Mouse (Mus musculus): ENCODE measurements around the gene Cdc42bpg.
A peak's percentile ranks its signal among the peaks of the same experiment; 100 is the strongest.
"Not testable (repeated sequence)": the region's sequence is repeated elsewhere in the genome, so short reads cannot be mapped to it uniquely, and the experiment has no call there.

Gene Cdc42bpg

DNA sequence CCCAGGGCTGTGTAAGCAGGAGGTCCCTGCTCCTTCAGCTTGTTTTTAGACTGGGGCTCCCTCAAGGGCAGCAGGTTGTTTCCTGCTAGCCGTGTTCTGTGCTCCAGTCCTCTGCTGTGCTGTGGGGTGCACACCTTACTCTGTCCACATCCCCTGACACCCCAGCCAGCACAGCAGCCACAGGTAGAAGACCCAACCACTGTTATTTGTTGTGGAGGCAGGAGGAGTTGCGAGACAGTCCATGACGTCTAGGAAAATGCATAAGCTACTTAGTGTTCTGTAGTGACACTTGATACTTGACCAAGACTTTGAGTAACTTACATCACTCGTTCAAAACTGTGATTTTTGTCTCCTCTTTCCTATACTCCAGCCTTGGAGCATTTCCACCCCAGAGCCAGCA lies 7.3 kb upstream of the Cdc42bpg start:
- DNase-seq (ENCODE audit: low read depth), result peak; percentile 71

DNA sequence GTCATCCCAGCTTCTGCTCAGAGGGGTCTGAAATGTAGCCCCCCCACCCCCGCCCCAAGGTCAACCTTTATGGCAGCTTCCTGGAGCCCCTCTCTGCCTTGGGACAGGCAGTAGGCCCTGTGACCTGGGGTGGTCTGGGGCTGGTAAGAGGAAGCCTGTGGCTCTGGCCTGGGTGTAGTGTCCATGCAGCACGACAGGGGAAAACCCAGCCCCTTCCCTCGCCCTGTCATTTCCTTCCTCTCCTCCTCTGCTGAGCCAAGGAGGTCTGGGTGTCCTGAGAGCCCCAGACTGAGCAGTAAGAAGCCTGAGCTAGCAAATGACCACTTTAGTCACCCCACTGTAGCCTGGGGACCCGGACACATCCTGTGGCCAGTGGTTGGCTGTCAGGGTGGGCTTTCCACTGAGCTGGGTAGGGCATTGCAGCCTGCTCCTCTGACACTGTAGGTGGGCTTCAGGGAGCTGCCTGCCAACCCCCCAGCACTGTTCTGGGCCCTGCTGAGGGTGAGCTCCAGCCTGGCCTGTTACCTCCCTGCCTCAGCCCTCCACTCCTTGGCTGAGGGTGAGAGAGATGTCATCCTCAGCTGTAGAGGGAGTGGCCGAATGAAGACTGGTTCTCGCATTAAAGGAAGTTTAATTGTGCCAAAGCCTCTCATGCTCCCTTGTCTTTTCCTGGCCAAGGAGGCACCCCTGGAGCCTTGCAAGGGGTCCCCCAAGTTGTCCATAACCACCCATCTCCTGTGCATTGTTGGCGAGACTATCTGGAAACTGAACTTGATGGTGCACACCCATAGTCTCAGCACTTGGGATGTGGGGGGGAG lies 6.6 kb upstream of the Cdc42bpg start:
- peak; percentile 67 for DNase-seq (ENCODE audit: low read depth)

DNA sequence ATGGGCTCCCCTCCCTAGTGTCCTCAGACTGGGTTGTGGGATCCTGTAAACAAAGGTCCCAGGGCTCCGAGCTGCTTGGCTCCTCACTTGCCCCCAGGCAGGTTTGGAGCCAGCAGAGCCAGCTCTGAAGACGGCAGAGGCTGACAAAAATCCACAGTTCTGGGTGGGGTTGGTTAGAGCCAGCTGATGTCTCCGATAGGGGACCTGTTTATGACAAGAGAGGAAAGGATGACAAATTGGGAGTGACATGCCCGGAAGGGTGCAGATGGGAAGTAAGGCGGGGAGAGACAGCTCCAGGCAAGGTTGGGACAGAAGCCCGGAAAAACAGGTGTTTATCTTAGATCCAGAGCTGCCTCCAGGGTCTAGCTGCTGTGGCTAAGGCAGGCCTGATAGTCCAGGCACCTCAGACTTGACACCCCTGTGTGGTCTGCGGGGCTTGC lies 5.8 kb upstream of the Cdc42bpg start:
- DNase-seq (ENCODE audit: low read depth), result no peak

DNA sequence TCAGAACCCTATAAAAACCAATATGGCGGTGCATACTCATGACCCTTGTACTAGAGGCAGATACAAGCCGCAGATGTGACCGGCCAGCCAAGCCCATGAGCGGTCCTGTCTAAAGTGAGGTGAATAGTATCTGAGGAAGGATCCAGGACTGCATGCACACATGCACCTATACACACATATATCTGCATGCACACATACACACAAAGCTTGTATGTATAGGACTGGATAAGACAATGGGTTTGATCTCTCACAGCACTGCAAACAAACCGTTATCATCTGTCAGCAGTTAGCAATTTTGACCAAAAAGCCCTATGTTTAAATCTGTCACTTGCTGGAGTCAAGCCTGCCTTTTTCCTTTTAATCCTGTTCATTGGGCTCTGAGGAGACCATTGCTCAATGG lies 4.1 kb upstream of the Cdc42bpg start:
- DNase-seq (ENCODE audit: low read depth), result no peak

DNA sequence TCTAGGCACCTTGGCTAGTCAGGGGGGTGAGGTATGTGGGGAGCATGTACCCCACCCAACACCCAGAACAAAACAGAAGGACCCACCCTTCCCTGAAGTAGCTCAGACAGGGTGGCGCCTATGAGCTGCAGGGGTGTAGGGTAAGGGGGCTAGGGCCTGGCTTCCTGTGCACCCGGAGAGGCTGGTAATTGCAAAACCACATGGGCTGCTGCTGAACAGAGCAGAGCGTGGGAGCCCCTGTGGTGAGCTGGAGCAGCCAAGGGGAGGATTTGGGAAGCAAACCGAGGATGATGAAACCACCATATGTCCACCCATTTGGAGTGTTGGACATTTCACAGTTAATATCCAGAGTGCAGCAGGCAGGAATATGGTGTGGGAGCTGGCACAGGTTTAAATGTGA lies 3.7 kb upstream of the Cdc42bpg start:
- no peak for DNase-seq (ENCODE audit: low read depth)

DNA sequence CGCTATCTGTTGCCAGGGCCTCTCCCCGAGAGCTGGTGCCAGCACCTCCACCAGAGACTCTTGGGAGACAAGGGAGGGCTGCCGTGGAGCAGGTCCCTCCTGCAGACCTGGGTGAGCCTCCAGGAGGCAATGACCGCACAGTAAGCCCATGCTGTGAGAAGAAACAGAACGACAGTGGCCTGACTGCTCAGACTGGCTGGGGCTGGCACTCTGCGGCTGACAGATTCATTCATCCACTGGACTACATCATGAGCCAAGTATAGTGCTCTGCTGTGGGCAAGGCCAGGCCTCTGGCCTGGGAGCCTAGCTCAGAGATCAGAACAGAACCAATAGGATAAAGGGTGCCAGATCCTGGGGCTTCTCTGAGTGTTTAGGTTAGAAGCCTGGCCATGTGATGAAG lies 2.4 kb upstream of the Cdc42bpg start:
- no peak for DNase-seq (ENCODE audit: low read depth)

DNA sequence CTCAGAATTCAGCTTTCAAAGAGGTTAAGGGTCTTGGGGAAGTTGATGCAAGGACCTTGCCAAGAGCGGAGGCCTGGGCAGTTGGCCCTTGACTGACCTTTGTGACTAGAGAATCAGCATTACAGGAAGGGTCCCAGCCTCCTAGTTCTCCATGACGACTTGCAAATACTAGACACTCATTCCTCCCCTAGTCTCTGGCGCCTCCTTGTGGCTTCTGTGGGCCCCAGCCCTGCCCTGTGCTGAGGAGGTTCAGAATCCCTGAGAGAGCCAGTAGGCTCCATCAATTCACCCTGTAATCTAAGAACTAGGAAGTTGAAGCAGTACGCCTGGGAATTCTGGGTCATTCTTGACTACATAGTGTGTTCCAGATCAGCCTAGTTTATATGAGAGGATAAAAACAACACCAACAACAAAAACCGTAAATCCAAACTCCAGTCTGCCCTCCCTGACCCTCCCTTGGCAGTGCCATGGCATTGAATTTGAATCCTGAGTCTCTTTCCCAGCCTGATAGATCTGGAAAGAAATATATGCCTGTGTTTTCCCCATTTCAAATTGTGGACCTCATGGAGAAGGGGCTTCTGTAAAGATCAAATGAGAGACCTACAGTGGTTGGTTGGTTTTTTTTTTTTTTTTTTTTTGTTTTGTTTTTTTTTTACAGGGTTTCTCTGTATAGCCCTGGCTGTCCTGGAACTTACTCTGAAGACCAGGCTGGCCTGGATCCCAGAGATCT lies 1.3 kb upstream of the Cdc42bpg start:
- peak; percentile 96 for DNase-seq (ENCODE audit: low read depth)

DNA sequence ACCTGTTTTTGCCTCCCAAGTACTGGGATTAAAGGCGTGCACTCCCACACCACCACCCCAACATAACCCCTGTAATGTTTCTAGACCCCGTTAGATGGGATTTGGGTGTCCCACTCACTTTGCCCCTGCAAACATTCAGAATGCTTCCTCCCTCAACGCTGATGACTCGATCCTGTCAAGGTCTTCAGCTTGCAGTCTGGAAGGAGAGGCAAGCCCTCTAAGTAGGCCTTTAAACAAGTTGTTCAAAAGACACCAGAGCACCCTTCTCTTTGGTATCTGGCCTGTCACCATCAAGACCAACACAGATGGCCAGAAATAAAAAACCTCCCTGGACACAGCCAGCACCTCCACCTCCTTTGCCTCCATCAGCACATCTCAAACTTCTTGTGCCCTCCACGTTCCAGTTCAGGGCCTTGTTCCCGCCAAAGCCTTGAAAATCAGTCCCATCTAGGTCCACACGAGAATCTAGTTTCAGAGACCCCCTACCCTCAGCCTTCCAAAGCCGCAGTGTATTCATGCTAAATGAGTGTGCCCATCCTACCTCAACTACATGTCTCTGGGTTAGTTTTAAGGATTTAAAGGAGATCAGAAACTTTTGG lies 640 bp upstream of the Cdc42bpg start:
- DNase-seq (ENCODE audit: low read depth), result no peak

DNA sequence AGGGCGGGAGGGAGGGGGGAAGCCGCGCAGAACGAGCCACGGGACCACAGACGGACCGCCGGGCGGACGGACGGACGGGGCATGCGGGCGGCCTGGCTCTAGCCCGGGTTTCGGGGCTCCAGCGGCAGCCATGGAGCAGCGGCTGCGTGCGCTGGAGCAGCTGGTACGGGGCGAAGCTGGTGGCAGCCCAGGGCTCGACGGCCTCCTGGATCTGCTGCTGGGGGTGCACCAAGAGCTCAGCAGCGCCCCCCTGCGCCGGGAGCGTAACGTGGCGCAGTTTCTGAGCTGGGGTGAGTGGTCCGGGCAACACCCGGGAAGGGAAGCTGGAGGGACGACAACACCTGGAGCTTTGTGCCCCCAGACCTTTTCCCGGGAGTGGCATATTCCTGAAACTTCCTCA lies 330 bp downstream of the Cdc42bpg start:
- DNase-seq (ENCODE audit: low read depth), result peak; percentile 87

DNA sequence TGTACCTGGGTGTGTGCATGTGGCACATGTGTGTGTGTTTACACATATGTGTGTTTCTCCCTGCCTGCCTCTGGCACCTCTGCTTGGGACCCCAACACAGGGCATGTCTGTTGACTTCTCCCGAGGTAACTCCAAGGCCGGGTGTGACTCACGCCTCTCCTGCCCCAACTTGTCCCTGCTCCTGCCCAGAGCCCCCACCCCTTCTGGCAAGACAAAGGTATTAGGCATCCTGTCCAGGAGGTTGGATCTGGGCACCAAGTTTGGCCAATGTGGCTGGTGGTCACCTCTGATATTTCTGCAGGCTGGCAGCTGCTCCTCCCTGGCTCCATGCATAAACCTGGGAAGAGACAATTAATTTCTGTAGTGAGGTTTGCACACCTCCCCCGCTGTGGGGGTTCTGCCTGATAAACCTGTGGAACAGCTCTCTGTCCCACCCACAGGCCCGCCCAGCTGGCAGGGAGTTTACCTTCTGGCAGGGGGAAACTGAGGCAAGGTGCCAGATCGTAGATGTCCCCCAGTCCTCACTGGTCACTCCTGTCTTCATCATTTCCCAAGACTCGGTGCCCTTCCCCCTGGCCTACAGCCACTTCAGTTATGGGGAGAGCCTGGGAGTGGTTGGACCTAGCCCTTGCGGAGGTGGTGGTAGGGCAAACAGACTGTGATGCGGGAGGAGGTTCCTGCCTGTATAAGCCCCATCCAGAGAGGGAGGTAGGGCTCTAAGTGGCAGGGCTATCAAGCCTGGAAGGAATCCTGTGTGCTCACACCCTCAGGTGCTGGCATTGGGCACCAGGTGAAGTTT lies 1.7 kb downstream of the Cdc42bpg start:
- DNase-seq (ENCODE audit: low read depth), result no peak

DNA sequence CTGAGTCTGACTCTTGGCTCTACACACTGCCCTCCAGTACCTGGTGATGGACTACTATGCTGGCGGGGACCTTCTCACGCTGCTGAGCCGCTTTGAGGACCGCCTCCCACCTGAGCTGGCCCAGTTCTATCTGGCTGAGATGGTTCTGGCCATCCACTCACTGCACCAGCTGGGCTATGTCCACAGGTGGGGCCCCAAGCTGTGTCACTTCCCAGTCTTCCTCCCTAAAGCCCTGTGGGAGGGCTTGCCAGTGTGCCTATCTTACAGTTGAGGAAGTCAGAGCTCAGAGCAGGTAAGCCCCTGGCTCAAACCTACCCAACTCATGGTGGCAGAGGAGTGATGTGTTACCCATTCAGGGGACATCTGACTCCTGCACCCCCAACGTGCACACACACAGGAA lies 3.9 kb downstream of the Cdc42bpg start:
- no peak for DNase-seq (ENCODE audit: low read depth)

DNA sequence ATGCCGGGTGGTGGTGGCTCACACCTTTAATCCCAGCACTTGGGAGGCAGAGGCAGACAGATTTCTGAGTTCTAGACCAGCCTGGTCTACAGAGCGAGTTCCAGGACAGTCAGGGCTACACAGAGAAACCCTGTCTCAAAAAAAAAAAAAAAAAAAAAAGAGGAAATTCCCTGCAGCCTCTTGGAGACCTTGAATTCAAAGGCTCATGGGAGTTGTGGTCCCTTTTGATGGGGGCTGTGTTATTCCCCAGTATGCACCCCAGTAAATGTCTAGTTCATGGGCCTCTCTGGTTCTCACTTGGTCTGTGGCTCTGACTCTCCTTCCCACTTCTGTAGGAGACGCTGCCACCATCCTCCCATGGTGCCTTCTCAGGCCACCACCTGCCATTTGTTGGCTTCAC lies 5.5 kb downstream of the Cdc42bpg start:
- DNase-seq (ENCODE audit: low read depth), result not testable (repeated sequence)

DNA sequence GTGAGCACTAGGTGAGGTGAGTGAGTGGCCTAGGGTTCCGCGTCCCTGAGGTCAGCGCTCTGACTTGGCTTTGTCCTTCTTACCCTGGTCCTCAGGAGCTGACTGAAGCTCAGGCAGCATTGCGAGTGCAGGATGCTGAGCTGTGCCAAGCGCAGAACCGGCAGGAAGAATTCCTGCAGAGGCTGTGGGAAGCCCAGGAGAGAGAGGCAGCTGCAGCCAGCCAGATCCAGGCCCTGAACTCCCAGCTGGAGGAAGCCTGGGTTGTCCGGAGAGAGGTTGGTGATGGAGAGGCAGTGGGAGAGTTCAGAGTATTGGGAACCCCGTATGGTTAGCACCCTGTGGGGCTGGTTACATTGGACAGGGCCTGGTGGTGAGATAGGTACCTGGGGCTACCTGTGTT lies 7.5 kb downstream of the Cdc42bpg start:
- no peak for DNase-seq (ENCODE audit: low read depth)

DNA sequence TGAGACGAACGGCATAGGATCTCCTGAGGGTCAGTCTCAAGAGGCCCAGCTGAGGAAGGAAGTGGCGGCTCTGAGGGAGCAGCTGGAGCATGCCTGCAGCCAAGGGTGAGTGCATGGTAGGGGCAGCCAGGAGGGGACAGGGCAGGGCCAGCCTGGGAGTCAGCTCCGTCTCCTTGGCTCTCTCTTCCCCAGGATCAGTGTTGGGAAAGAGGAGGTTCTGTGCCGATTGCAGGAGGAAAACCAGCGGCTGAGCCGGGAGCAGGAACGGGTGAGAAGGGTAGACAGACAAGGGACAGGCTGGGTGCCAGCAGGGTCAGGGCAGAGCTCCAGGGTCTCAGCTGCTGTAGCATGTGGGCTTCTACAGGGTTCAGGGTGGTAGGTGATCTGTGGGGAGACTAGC lies 8.3 kb downstream of the Cdc42bpg start:
- DNase-seq (ENCODE audit: low read depth), result no peak

DNA sequence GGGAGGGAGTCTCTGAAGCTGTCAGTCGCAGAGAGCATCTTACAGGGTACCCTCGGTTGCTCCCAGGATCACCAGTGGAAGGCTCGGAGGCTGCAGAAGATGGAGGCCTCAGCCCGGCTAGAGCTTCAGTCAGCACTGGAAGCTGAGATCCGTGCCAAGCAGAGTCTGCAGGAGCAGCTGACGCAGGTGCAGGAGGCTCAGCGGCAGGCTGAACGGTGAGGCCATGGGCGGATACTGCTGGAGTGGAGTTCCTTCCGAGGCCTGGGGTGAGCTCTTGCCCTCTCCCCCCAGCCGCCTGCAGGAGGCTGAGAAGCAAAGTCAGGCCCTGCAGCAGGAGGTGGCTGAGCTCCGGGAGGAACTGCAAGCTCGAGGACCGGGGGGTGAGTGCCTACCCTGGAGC lies 9.3 kb downstream of the Cdc42bpg start:
- no peak for DNase-seq (ENCODE audit: low read depth)

DNA sequence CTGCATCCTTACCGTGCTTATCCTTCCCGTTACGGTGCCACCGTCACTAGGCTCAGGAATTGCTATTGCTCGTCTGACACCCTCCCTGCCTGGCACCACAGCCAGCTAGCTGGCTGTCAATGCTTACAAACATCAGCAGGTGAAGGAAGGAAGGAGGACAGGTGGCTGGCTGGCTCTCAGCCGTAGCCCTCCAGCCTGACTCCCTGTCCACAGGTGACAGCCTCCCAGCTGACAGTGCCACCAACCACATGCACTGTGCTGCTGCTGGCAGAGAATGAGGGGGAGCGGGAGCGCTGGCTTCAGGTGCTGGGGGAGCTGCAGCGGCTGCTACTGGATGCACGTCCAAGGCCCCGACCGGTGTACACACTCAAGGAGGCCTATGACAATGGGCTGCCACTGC lies 11.9 kb downstream of the Cdc42bpg start:
- DNase-seq (ENCODE audit: low read depth), result no peak

DNA sequence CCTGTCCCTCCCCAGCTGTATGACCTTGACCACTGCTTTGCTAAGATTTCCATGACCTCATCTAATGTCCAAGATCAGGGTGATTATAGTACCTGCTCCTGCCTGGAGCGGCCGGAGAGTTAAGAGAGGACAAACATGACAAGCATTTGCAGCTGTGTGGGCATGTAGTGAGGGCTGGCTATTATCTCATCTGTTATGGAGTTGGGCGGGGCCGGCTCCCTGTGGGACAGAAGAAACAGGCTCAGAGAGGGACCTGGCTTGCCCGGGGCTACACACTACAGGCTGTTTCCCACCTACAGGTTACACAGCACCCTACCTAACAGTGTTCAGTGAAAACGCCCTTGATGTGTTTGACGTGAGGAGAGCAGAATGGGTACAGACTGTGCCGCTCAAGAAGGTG lies 15.1 kb downstream of the Cdc42bpg start:
- DNase-seq (ENCODE audit: low read depth), result no peak

DNA sequence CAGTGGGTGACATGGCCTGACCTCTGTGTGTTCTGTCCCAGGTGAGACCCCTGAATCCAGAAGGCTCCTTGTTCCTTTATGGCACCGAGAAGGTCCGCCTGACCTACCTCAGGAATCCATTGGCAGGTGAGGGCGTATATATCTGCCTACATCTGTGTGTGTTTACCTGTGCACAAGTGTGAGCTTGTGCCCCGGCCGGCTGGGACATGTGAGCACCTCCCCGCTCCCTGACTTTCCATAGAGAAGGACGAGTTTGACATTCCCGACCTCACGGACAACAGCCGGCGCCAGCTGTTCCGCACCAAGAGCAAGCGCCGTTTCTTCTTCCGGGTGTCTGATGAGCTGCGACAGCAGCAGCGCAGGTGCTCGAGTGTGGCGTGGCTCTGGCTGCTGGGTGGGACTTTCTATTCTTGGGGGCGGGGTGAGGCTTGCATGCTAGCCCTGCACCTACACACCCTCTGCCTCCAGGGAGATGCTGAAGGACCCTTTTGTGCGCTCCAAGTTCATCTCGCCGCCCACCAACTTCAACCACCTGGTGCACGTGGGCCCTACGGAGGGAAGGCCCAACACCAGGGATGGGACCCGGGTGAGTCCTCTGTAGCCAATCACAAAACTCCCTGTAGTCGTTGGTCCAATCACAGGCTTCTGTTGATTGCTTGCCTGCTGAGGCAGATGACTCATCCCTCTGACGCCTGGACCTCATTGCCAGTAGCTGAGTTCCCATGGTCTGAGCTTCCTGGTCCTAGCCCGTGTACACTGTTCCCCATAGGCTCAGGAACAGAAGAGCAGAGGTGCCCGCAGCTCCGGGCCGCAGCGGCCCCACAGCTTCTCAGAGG lies 15.7 kb downstream of the Cdc42bpg start:
- no peak for DNase-seq (ENCODE audit: low read depth)

DNA sequence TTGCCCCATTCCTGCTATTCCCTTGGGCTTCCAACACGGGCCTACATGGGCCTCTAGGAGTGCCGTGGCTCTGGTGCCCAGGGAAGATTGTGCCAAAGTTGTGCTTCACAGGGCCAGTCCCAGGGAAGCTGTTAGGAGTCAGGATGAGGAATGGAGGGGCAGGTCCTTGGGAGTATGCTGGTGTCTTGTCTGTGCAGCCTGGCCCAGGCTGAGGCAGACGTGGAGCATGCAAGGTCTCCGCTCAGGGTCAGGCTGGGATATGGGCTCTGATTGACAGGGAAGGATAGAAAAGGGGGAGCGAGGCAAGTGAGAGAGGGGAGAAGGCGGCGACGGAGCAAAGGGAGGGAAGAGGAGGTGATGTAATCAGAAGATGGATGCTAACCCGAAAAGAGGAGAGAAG lies 18.5 kb downstream of the Cdc42bpg start:
- no peak for DNase-seq (ENCODE audit: low read depth)

DNA sequence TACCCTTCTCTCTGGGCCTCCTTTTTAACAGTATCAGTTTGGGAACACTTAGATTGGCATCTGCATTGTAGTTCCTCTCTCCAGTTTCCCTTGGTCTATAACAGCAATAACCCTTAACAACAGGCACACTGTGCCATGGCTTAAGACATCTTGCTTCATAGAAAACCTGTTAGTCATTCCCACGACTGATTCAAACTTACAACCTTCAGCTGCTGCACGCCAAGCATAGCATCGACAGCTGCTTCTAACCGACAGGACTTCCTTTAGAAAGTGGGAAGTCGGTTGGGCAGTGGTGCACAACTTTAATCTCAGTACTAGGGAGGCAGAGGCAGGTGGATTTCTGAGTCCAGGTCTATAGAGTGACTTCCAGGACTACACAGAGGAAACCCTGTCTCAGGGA lies 24.9 kb downstream of the Cdc42bpg start:
- no peak for DNase-seq (ENCODE audit: low read depth)

DNA sequence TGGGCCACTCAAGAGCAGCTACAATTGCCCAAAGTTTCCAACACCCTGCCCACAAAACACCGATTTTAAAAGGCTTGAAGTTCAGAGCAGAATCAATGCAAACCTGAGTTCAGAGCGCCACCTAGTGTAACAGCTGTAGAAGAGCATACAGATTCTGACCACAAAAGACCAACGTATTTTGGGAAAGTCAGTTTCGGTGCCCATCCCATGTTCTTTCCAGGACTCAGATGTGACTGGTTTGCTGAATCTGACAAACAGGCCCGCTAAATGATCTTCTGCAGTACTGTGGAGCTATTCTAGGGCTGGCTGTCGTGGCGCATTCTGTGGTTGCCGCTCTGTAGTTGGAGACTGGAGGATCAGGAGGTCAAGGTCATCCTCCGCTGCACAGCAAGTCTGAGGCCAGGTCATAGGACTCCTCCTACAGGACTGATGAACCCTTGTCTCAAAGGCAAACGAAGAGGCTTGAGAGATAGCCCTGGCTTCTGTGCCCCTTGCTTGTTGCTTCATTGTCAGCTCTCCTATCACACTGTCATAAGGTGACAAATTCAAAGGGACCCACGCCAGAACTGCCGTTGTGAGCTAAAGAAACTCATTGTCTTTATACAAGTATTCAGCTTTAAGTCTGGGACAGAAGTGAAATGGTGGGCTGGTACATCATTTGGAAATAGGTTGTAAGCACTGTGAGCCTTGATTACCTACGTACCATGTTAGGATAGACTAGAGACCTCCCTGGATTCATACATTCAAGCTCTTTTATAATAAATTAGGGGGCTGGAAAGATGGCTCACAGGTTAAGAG lies 25.7 kb downstream of the Cdc42bpg start:
- peak; percentile 86 for DNase-seq (ENCODE audit: low read depth)
